ENCODE assay signal across 21 mouse cellular contexts in the genomic region with DNA sequence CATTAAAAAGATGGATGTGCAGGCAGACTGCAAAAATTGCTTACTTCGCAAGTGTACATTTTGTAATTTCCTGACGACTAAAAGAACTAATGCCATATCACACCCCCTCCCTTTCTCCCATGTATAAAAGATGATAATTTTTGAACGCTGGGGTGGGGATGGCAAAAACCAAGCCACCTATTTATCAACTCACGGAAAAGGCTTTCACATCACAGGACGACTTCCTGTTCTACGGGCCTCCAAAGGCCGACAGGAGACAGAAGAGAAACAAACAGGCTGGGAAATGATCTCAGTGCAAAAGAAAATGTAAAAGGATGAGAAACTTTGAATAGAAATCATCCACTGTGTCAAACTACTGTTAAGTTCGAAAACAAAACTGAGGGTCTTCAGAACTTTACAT. TPM values are rescaled to one million over a fixed set of nuclear protein-coding genes. Genes with fewer than 3 reads are reported as not detected.
"Had no signal": no experiment of that assay in that cellular context is flagged by ENCODE, and none has a peak within 500 bp of the region (broad histone marks: within the 10 kb centered on the region; RNA-seq: fewer than 3 reads in every experiment).

No protein-coding gene starts in this region.

- H3K27ac ChIP-seq: intestine, embryonic 15.5 days; left cerebral cortex, adult 2 months; limb, embryonic 10.5 days; liver, embryonic 12.5 days; neural tube, embryonic 12.5 days had no signal

- H3K9me3 ChIP-seq: intestine, embryonic 15.5 days; limb, embryonic 10.5 days; liver, embryonic 12.5 days; neural tube, embryonic 12.5 days had no signal

- H3K27me3 ChIP-seq: intestine, embryonic 15.5 days; liver, embryonic 12.5 days; neural tube, embryonic 12.5 days had no signal

- H3K9ac ChIP-seq: intestine, embryonic 15.5 days; liver, embryonic 12.5 days; neural tube, embryonic 12.5 days had no signal

- H3K4me2 ChIP-seq: intestine, embryonic 15.5 days; liver, embryonic 12.5 days; neural tube, embryonic 12.5 days had no signal

- H3K4me3 ChIP-seq: intestine, embryonic 15.5 days; left cerebral cortex, adult 2 months; limb, embryonic 10.5 days; liver, embryonic 12.5 days; neural tube, embryonic 12.5 days had no signal

- ATAC-seq: intestine, embryonic 15.5 days; liver, embryonic 12.5 days had no signal

- DNase-seq: lung, postnatal 36 days; midbrain, embryonic 14.5 days; right cerebral cortex, postnatal 4 days; spleen, adult 18-20 months; thymus, adult 18-20 months; thymus, postnatal 14 days had no signal

- H3K36me3 ChIP-seq: intestine, embryonic 15.5 days; limb, embryonic 10.5 days; liver, embryonic 12.5 days; neural tube, embryonic 12.5 days had no signal

RNA-seq across cellular contexts. Expression of a gene that starts 43.2 kb away (rescaled TPM):
- total RNA-seq: layer of hippocampus, adult 8-10 months; layer of hippocampus, postnatal 14 days; left cerebral cortex, adult 2 months; left cerebral cortex, postnatal 14 days; megakaryocyte progenitor cell, adult 5-6 weeks; monocyte, adult 5-6 weeks; neutrophil, adult 5-6 weeks had no signal
- polyA plus RNA-seq: intestine, embryonic 15.5 days; large intestine, adult 2 months; limb, embryonic 10.5 days; limb, embryonic 14.5 days; liver, embryonic 12.5 days; liver, embryonic 16.5 days; midbrain, embryonic 14.5 days; neural tube, embryonic 12.5 days; stomach, embryonic 14.5 days had no signal
